Mouse (Mus musculus) liver, postnatal 0 days (tissue): ENCODE data around the gene Cplx2. TPM values are rescaled to one million over a fixed set of nuclear protein-coding genes. Genes with fewer than 3 reads are reported as not detected.

ENCODE experiments used
- ATAC-seq: fragments of 200-750 bp; cut with Nextera tagmentation; 2 replicates; pipeline ENCODE4 v1.8.0; 2017; ENCODE audit warnings: mild to moderate bottlenecking, moderate library complexity
- DNase-seq: peaks from one replicate; pipeline ENCODE4 v3.0.0-alpha.2; 2016
- H3K27ac ChIP-seq: fragments of 300-500 bp; sonication (generic); 2 replicates; pipeline ENCODE4 v1.5.1; 2014; ENCODE audit warnings: antibody characterized with exemption, moderate library complexity, mild to moderate bottlenecking, low read depth
- H3K27me3 ChIP-seq: fragments of 300-500 bp; sonication (generic); 2 replicates; pipeline ENCODE4 v1.6.1; 2014; ENCODE audit warnings: low read length, control low read depth, mixed read lengths; ENCODE audit not compliant: insufficient read depth
- H3K36me3 ChIP-seq: fragments of 300-500 bp; sonication (generic); replicated peaks from 2 replicates; pipeline ENCODE4 v1.6.1; 2014; ENCODE audit warnings: mild to moderate bottlenecking, control low read depth, low read length, moderate library complexity, mixed read lengths; ENCODE audit not compliant: insufficient read depth
- H3K4me1 ChIP-seq: fragments of 300-500 bp; sonication (generic); 2 replicates; pipeline ENCODE4 v1.6.1; 2014; ENCODE audit warnings: antibody characterized with exemption, mild to moderate bottlenecking, control low read depth; ENCODE audit not compliant: insufficient read depth
- H3K4me2 ChIP-seq: fragments of 300-500 bp; sonication (generic); 2 replicates; pipeline ENCODE4 v1.6.1; 2014; ENCODE audit warnings: low read depth, mild to moderate bottlenecking, low read length, moderate library complexity, mixed read lengths
- H3K4me3 ChIP-seq: fragments of 300-500 bp; sonication (generic); 2 replicates; pipeline ENCODE4 v1.5.1; 2014; ENCODE audit warnings: low read depth, low read length
- H3K9ac ChIP-seq: fragments of 300-500 bp; sonication (generic); replicated peaks from 2 replicates; pipeline ENCODE4 v1.6.1; 2014; ENCODE audit warnings: mild to moderate bottlenecking, moderate library complexity
- H3K9me3 ChIP-seq: fragments of 300-500 bp; sonication (generic); 2 replicates; pipeline ENCODE4 v1.6.1; 2016; ENCODE audit warnings: mild to moderate bottlenecking, control low read depth, low read length, mixed read lengths
- CTCF ChIP-seq: sonication (generic); IDR thresholded peaks from 2 replicates; pipeline ENCODE4 v1.5.1; 2016; ENCODE audit warnings: antibody characterized with exemption, low read depth
- EP300 ChIP-seq: IDR thresholded peaks from 2 replicates; pipeline ENCODE4 v1.6.1; 2016; ENCODE audit warnings: antibody characterized with exemption, low read depth, mild to moderate bottlenecking
- WGBS: fragments of 180-500 bp; shearing (Covaris S2); extraction: QIAGEN DNeasy Blood & Tissue Kit; methylation state at CpG from one replicate; pipeline ENCODE4 v1.1.7; 2014; ENCODE audit not compliant: insufficient replicate concordance; 5-methylcytosine and 5-hydroxymethylcytosine counted together
- polyA plus RNA-seq: library from polyadenylated mRNA; unstranded; fragments of >200 nt; fragmentation: Nextera tagmentation; extraction: Ambion mirVana; gene quantifications from 2 replicates; pipeline ENCODE4 v1.2.1, GENCODE M21; 2015

Gene Cplx2
- polyA plus RNA-seq, 1 experiment from 2014 or later: 0.97 TPM

- DNase-seq: no peak
- H3K4me3 ChIP-seq: no peak overlapping the region
- H3K9me3 ChIP-seq: no peaks in the 10 kb centered on the region
- 67% methylated on average over 5 of the region's 5 CpGs for WGBS
- H3K9ac ChIP-seq: no peak overlapping the region
- H3K4me2 ChIP-seq: no peak overlapping the region
- no peaks in the 10 kb centered on the region for H3K36me3 ChIP-seq
- H3K27ac ChIP-seq: no peak overlapping the region
- no peak for TF ChIP-seq EP300
- TF ChIP-seq CTCF: no peak
- ATAC-seq: no peak
- H3K27me3 ChIP-seq: no peaks in the 10 kb centered on the region
- peaks cover 8% of the 10 kb centered on the region for H3K4me1 ChIP-seq
These were observed 12.4 kb downstream of the Cplx2 start for GRCm38 (mm10) chr13:54383531-54383930.

- Histone ChIP-seq H3K27ac (no peak overlapping the region), H3K9ac (no peak overlapping the region), H3K9me3 (no peaks in the 10 kb centered on the region), H3K4me1 (peaks cover 8% of the 10 kb centered on the region), H3K4me2 (no peak overlapping the region), H3K27me3 (no peaks in the 10 kb centered on the region), H3K4me3 (no peak overlapping the region), H3K36me3 (no peaks in the 10 kb centered on the region)
- ATAC-seq (no peak), DNase-seq (no peak)
- WGBS: 30% methylated on average over 5 of the region's 5 CpGs
- no peak for TF ChIP-seq CTCF
- TF ChIP-seq EP300: no peak
These were observed 13.4 kb downstream of the Cplx2 start for GRCm38 (mm10) chr13:54384518-54384917.

GRCm38 (mm10) chr13:54385008-54386004, 14.2 kb downstream of the Cplx2 start:
- H3K4me2 ChIP-seq: no peak overlapping the region
- 42% methylated on average over 18 of the region's 19 CpGs for WGBS
- no peak overlapping the region for H3K9ac ChIP-seq
- ATAC-seq (no peak), DNase-seq (no peak)
- no peak overlapping the region for H3K4me3 ChIP-seq
- H3K27ac ChIP-seq: no peak overlapping the region
- H3K27me3 ChIP-seq: no peaks in the 10 kb centered on the region
- H3K9me3 ChIP-seq: no peaks in the 10 kb centered on the region
- H3K36me3 ChIP-seq: no peaks in the 10 kb centered on the region
- TF ChIP-seq CTCF: no peak
- TF ChIP-seq EP300: no peak
- peaks cover 12% of the 10 kb centered on the region for H3K4me1 ChIP-seq

- H3K27me3 ChIP-seq: no peaks in the 10 kb centered on the region
- no peaks in the 10 kb centered on the region for H3K9me3 ChIP-seq
- peaks cover 9% of the 10 kb centered on the region; the same call in 1 of the 2 replicates for H3K4me1 ChIP-seq
- TF ChIP-seq EP300 (peak; percentile 12; the same call in 1 of the 2 replicates), CTCF (no peak)
- ATAC-seq: peak; percentile 45; the same call in 1 of the 2 replicates
- no peaks in the 10 kb centered on the region for H3K36me3 ChIP-seq
- no peak overlapping the region for H3K27ac ChIP-seq
- WGBS: 45% methylated on average over 8 of the region's 8 CpGs
- H3K4me2 ChIP-seq: no peak overlapping the region
- no peak overlapping the region for H3K9ac ChIP-seq
- DNase-seq: peak; percentile 60
- no peak overlapping the region for H3K4me3 ChIP-seq
These were observed 18.9 kb downstream of the Cplx2 start for GRCm38 (mm10) chr13:54389971-54390564.

- Histone ChIP-seq H3K4me3 (no peak overlapping the region), H3K36me3 (no peaks in the 10 kb centered on the region), H3K4me2 (no peak overlapping the region), H3K4me1 (peaks cover 9% of the 10 kb centered on the region; the same call in 1 of the 2 replicates), H3K9me3 (no peaks in the 10 kb centered on the region), H3K27me3 (no peaks in the 10 kb centered on the region), H3K27ac (no peak overlapping the region), H3K9ac (no peak overlapping the region)
- TF ChIP-seq CTCF: no peak
- TF ChIP-seq EP300: no peak
- 78% methylated on average over 7 of the region's 7 CpGs for WGBS
- no peak for DNase-seq
- ATAC-seq: no peak
These were observed 19.4 kb downstream of the Cplx2 start for GRCm38 (mm10) chr13:54390565-54391013.

- Histone ChIP-seq H3K4me1 (peaks cover 9% of the 10 kb centered on the region; the same call in 1 of the 2 replicates), H3K9ac (no peak overlapping the region), H3K27me3 (no peaks in the 10 kb centered on the region), H3K4me2 (no peak overlapping the region), H3K27ac (no peak overlapping the region), H3K9me3 (no peaks in the 10 kb centered on the region), H3K4me3 (no peak overlapping the region), H3K36me3 (no peaks in the 10 kb centered on the region)
- ATAC-seq: no peak
- TF ChIP-seq CTCF (no peak), EP300 (no peak)
- no peak for DNase-seq
- 88% methylated on average over 4 of the region's 4 CpGs for WGBS
These were observed 20.2 kb downstream of the Cplx2 start for GRCm38 (mm10) chr13:54391313-54391712.
